Mouse (Mus musculus): ENCODE measurements around the gene Them7.
A peak's percentile ranks its signal among the peaks of the same experiment; 100 is the strongest.

The Them7 gene

GRCm38 (mm10) chr2:105375705-105376104 is 151.6 kb downstream of the Them7 start:
- no peak for DNase-seq (ENCODE audit: low spot score in 2 of 2)

DNA sequence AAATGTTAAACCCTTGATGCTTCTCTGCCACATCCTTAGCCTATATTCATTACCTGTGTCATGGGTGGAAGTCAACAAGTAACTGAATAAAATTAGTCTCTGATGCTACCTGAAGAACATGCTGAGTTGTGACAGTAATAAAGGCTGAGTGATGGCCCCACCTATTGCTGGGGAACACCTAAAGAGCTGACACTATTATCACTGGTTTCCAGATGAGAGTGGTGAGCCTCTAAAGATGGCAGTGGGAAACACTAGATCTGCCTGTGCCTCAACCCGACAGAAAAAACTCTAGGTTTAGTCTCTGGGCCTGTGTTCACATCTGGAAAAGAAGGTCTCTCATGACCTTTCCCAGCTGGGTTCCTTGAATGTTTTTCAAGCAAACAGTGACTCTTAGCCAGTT is 155.6 kb downstream of the Them7 start:
- no peak for DNase-seq (ENCODE audit: low spot score in 2 of 2)

DNA sequence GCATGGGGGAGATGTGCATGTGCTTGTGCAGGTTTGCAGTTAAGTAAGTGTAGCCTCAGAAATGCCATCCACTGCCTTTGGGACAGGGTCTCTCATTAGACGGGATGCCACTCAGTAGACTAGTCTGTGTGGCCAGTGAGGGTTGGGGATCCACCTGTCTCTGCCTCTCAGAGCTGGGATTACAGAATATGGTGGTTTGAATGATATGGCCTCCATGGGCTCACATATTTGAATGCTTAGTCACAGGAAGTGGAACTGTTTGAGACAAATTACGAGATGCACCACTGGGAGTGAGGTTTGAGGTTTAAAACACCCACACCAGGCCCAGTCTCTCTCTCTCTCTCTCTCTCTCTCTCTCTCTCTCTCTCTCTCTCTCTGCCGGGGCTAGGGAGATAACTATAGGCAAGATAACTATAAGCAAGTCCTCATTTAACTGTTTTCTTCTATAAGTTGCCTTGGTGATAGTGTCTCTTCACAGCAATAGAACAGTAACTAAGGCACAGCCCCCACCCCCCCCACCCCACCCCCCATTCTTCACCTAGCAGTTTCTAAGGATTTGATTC is 156.7 kb downstream of the Them7 start:
- no peak for DNase-seq (ENCODE audit: low spot score in 2 of 2)

DNA sequence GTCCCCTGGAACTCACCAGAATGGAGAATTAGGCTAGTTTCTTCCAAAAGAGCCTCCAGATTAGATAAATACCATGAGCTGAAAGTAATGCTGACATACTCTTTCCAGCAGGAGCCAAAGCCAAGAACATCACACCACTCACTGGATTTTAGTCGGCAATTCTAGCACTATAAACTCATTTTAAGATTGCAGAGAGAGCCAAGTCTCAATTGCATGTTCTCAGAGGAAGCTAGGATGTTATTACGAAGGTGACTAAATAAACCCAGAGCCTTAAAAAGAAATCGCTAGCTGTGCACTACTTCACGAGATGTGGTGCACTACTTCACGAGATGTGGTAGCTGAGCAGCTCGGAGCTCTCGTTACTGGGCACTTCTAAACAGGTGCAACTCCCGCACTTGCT is 158.9 kb downstream of the Them7 start:
- DNase-seq (ENCODE audit: low spot score in 2 of 2), result no peak

GRCm38 (mm10) chr2:105384998-105385397 is 160.9 kb downstream of the Them7 start:
- no peak for DNase-seq (ENCODE audit: low spot score in 2 of 2)

DNA sequence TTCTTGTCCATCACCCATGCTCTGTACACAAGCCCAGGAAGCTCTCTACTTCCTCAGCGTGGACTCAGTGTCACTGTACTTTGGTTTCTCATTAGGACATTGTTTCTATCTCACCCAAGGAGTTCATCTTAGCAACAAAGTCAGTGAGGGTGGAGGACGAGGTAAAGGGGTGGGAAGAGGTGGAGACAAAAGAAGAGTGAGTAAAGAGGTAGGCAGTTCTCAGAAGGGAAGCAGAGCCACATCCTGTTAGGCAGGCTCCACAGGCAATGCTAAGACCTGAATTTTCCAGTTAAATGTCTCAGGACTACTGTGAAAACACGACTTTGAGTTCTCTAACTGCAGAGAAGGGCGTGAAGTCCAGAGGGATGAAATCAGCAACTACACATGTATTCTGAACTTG is 162.3 kb downstream of the Them7 start:
- DNase-seq (ENCODE audit: low spot score in 2 of 2), result no peak

GRCm38 (mm10) chr2:105389007-105389890 is 165.1 kb downstream of the Them7 start:
- no peak for DNase-seq (ENCODE audit: low spot score in 2 of 2)

- no peak for DNase-seq (ENCODE audit: low spot score in 2 of 2)
These were observed 166.7 kb downstream of the Them7 start for GRCm38 (mm10) chr2:105390653-105391413.

GRCm38 (mm10) chr2:105391414-105391784 is 167.3 kb downstream of the Them7 start:
- no peak for DNase-seq (ENCODE audit: low spot score in 2 of 2)

GRCm38 (mm10) chr2:105392514-105392913 is 168.4 kb downstream of the Them7 start:
- DNase-seq (ENCODE audit: low spot score in 2 of 2), result no peak

DNA sequence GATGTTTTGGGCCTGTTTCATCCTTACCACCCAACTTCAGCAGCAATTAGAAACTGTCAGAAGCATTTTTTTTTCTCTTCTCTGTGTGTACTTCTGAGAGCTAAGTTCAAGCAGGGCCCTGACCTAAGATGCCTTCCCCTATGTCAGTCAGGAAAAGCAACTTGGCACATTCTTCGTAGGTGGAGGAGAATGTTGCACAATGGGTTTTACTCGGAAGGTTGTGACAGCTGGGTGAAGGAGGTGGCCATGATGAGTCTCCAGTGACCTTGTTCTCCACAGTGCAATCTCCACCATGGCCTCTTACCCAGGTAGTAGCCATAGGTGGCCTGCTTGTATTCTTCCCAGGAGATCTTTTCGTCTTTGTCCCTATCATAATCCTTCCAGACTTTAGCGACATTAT is 170.3 kb downstream of the Them7 start:
- no peak for DNase-seq (ENCODE audit: low spot score in 2 of 2)

DNA sequence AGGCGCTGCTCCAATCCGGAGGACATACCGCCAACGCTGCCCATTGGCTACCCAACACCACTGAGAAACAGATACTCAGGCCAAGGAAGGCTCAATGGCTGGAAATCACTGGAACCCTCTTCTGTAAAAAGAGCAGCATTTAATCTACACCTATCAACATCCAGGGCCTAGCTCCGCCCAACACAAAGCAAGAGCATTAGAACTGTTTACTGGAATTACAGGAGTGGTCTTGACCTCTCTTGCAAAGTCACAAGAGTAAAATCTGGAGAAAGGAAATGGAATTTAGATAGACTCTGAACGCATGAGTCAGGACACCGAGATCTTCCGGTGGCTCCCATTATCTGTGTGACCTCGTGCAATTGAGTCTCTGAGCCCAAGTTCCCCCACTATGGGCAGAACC is 171.9 kb downstream of the Them7 start:
- DNase-seq (ENCODE audit: low spot score in 2 of 2), result no peak

DNA sequence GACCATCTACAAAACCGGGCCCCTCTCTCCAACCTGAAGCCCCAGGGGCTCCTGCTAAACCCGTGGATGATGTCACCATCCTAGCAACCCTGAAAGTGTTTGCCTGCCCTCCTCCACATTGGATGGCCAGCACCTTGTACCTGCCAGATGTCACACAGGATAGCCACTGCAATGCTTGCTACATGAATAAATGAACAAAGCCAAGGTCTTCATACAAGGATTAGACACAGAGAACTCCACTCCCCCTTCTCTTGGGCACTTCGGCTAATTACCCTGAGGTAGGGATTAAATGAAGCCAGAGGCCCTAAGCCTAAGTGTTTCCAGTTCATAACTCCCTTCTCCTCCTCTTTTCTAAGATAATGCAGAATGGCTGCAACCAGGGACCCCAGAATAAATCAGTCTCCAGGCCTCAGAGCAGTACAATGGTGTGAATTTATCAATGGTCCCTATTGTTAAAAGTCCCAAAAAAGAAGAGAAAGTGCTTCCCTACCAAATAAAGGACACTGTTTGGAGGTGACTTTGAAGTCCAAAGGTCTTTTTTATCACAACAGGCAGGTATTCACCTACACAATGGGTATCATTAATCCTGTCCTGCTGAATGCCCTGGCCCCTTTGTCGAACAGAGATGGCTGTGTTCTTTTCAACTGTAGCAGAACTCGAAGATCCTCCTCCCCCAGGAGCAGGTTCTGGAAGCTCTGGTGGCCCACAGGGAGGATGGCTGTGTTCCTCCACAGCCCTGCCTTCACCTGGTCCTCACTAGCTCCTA is 173.5 kb downstream of the Them7 start:
- no peak for DNase-seq (ENCODE audit: low spot score in 2 of 2)

DNA sequence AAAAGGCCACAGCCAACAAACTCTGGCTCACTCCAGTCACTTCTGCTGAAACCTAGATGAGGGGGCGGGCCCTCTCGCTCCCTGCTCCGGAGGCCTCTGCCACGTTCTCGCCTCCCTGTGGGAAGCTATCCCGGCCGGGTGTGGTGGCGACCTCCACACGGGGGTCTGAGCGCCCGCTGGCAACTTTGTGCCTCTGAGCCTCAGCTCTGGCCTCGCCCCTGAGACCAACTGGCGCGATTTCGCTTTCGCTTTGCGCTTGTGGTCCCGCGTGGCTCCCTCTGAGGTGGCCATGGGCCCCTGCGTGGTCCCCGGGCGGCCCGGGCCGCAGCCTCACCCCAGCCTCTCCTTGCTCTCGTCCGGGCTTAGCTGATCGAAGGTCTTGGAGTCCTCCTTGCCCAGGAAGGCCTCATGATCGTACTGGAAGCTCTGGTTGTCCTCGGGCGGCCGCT is 174.5 kb downstream of the Them7 start:
- DNase-seq (ENCODE audit: low spot score in 2 of 2), result peak; percentile 18 to 74

- DNase-seq (ENCODE audit: low spot score in 2 of 2), result peak; percentile 63 to 68
These were observed 175.2 kb downstream of the Them7 start, which contains the start of gene Rcn1 for GRCm38 (mm10) chr2:105399085-105399891. TSS of gene Rcn1 (minus strand) at chr2:105399319.

GRCm38 (mm10) chr2:105400558-105400957 is 176.4 kb downstream of the Them7 start:
- no peak for DNase-seq (ENCODE audit: low spot score in 2 of 2)

DNA sequence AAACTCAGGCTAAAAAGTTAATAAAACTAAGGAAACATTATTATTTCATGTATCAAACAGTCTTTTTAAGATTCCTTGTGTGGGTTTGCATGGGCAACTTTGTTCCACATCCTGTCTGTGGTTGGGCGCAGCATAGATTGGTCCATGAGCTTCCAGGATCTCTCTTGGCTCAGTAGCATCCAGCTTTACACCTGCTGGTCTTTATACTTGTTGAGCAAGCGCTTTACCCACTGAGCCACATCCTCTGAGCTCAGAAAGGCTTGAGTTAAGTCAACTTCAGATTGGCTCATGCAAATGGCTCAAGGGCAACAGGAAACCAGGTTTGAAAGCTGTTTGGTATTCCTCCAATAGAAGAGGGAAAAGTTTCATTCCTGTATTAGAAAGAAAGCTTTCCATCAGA is 178.1 kb downstream of the Them7 start:
- no peak for DNase-seq (ENCODE audit: low spot score in 2 of 2)

DNA sequence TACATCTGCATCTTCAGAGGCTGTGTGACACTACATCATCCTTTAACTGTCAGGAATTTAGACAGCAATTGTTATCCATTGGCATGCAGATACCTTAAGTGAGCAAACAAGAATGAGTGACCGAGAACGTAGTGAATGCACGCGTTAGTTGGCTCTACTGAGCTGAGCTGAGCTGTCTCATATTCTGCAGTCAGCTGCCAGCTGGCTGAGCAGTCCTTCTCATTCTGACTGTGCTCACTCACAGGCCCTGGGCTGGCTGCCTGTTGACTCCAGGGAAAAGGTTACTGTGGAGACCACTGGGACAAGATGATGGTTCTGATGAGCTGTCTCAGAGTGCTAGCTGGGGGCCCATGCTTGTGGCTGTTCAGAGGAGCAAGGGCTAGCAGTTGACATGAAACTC is 184.4 kb downstream of the Them7 start:
- DNase-seq (ENCODE audit: low spot score in 2 of 2), result no peak

- DNase-seq (ENCODE audit: low spot score in 2 of 2), result no peak
These were observed 185.1 kb downstream of the Them7 start for GRCm38 (mm10) chr2:105409253-105409652.

DNA sequence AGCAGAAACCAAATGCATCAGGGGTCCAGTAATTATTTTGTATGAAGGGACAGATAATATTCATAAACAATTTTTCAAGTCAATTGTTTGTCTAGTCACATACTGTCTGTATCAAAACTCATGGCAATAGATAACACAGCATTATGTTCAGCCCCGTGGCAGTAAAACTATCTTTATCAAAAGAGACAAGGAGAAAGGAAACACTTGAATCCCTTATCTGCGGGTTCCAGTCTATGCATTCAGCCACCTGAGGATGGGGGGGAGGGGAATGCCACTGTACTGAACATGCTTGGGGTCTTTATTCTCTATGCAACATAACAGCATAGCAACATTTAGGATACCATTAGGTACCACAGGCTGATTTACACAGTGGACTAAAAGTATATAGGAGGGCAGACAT is 190.2 kb downstream of the Them7 start:
- DNase-seq (ENCODE audit: low spot score in 2 of 2), result no peak

Data from spleen, postnatal 4 days (tissue).